Mouse (Mus musculus): Measurements from ENCODE around the gene Hspb1. TPM values are rescaled to one million over a fixed set of nuclear protein-coding genes. Genes with fewer than 3 reads are reported as not detected.

The Hspb1 gene
- polyA plus RNA-seq, 1 experiment from 2014 or later = 23.9 TPM

DNA sequence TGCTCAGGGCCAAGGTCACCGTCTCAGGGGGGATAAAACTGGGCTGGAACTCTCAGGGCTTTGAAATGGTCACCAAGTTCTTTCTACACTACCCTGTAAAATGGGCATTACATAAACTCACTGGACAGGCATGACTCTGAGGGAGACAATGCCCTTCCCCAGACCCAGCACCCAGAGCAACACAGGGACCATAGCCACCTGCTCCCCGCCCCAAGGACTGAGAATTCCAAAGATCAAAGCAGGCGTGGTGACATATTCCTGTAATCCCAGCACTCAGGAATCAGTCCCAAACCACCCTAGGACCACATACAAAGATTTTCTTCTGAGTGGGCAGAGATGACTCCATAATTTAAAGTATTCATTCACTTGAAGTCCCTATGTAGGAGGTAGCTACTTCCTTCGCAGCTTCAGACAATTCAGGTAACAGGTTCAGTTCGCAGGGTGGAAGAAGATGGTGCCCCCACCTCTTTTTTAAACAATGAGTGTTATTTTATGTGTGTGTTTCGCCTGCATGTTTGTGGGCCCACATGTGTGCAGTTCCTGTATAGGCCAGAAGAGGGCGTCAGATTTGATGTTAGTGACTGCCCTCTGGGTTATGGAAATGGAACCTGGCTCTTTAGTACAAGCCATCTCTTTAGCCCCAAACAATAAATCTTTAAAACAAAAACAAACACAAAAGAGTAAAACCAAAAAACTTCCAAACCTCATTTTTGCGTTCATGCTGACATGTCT is 29.8 kb downstream of the Hspb1 start:
- H3K27me3 ChIP-seq = no peaks in the 10 kb centered on the region
- WGBS = 91% methylated on average over 8 of the region's 8 CpGs
- no peaks in the 10 kb centered on the region for H3K9me3 ChIP-seq (replicated peaks)

DNA sequence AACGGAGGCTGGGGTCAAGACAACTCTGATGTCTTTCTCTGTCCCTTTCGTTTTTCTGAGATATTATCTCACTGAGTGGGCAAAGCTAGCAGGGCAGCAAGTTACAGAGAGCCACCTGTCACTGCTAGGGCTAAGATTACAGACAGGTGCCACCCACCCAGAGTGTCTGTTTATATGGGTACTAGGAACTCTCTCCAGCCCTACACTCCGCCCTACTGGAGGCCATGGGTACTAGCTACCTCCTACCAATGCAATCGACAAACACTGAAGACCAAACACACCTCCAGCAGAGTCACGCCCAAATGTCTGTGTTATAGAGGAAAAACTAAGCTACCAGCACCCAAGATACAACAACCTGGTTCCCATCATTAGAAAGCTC is 30.3 kb downstream of the Hspb1 start:
- H3K4me3 ChIP-seq = no peak overlapping the region
- H3K36me3 ChIP-seq = peaks cover 85% of the 10 kb centered on the region
- H3K27ac ChIP-seq = no peak overlapping the region
- no peaks in the 10 kb centered on the region for H3K9me3 ChIP-seq (replicated peaks)
- no peak overlapping the region for H3K9ac ChIP-seq
- WGBS = 94% methylated on average over 5 of the region's 5 CpGs
- H3K4me1 ChIP-seq = no peaks in the 10 kb centered on the region; the same call in 1 of the 2 replicates
- no peaks in the 10 kb centered on the region for H3K27me3 ChIP-seq
- ATAC-seq (ENCODE audit: low FRiP score) = no peak
- no peak overlapping the region for H3K4me2 ChIP-seq (replicated peaks)

More for the DNA sequence above, 29.8 kb downstream of the Hspb1 start:
- no peak overlapping the region for H3K4me2 ChIP-seq (replicated peaks)
- no peak for ATAC-seq (ENCODE audit: low FRiP score)
- no peak overlapping the region for H3K27ac ChIP-seq
- H3K4me3 ChIP-seq = no peak overlapping the region
- no peak overlapping the region for H3K9ac ChIP-seq
- no peaks in the 10 kb centered on the region; the same call in 1 of the 2 replicates for H3K4me1 ChIP-seq
- peaks cover 85% of the 10 kb centered on the region for H3K36me3 ChIP-seq

DNA sequence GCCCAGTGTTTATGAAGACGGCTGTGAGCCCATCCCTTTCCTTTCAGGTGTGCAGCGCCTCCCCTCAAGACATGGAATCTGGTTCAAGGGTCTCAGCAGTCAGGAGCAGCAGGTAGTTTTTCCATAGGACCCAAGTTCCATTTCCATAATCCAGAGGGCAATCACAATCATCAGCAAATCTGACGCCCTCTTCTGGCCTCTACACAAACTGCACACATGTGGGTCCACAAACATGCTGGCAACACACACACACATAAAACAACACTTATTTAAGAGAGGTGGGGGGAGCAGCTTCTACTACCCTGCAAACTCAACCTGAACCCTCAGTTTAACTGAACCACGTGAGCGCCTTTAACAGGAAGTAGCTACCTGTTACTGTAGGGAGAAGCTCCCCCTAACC is 30.9 kb downstream of the Hspb1 start:
- Histone ChIP-seq H3K4me3 (no peak overlapping the region), H3K36me3 (peaks cover 85% of the 10 kb centered on the region), H3K27ac (no peak overlapping the region), H3K27me3 (no peaks in the 10 kb centered on the region), H3K9ac (no peak overlapping the region), H3K9me3 (replicated peaks) (no peaks in the 10 kb centered on the region), H3K4me1 (no peaks in the 10 kb centered on the region; the same call in 1 of the 2 replicates), H3K4me2 (replicated peaks) (no peak overlapping the region)
- 97% methylated on average over 5 of the region's 5 CpGs for WGBS
- ATAC-seq (ENCODE audit: low FRiP score) = no peak

DNA sequence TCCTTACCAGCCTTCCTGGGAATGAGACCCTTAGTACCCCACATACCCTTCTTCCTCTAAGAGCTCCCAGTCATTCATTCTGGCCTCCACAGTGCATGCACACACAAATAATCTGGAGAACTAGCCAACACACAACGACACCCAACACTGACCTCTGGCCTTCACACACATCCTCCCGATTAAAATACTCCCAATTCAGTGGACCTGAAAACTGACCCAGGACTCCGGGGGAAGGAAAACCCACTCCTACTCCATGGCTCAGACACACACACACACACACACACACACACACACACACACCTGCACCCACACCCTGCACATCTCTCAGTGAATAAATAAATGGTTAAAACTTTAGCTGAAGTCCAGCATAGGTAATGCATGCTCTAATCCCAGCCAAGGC is 32.2 kb downstream of the Hspb1 start:
- ATAC-seq (ENCODE audit: low FRiP score) = no peak
- no peak overlapping the region for H3K4me3 ChIP-seq
- no peak overlapping the region for H3K27ac ChIP-seq
- no peak overlapping the region for H3K9ac ChIP-seq
- 0 out of 2 replicates have a peak, but pooled peaks cover 5% of the 10 kb centered on the region for H3K4me1 ChIP-seq
- no peak overlapping the region for H3K4me2 ChIP-seq (replicated peaks)
- H3K27me3 ChIP-seq = no peaks in the 10 kb centered on the region
- no peaks in the 10 kb centered on the region for H3K9me3 ChIP-seq (replicated peaks)
- H3K36me3 ChIP-seq = peaks cover 86% of the 10 kb centered on the region
- WGBS = 91% methylated on average over 3 of the region's 3 CpGs

DNA sequence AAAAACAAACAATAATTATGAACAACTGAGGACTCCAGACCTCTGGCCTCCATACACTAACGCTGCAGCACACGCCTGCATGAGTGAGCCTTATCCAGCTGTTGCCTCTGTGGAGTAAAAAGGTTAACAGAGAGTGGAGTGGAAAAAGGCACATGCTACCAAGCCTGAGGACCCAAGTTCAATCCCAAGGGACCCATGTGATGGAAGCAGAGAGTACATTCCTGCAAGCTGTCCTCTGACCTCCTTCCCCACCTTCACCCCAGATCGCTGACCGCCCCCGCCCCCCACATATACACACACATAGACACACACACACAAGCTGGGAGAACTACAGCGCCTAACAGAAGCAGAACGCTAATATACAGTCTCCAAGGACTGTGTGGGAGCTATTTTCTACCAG is 36.2 kb downstream of the Hspb1 start:
- no peak for ATAC-seq (ENCODE audit: low FRiP score)

DNA sequence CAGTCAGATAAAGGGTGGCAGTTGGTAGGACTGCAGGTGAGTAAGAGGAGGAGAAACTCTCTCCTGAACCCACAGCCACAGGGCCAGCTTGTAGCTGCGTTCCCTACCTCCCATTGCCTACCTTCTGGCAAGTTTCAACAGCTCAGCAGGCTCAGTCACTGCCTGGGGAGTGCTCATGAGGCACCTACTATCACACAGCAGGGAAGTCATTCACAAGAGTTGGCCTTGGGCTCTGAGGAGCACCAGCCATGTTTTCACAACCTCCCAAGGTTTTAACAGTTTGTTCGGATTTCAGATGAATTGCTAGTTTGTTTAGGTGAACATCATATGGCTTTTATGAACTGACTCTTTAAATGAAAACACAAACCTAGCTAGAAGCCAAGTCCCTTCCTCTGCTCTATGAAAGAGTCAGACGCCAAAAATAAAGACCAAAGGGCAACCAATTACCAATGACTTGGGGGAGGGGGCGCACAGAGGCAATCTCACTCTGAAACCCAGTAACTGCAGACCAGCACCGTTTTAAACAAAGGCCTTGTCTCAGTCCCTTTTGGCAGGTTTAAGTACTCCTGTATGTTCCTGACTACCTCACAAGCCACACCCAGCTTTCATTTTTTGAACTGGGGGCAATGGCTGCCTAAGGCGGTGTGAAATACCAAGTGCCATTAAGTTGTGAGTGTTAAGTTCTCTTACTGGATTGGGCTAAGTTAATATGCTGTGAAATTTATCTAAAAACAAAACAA is 42.1 kb downstream of the Hspb1 start:
- Histone ChIP-seq H3K4me1 (peaks cover 39% of the 10 kb centered on the region), H3K4me2 (replicated peaks) (no peak overlapping the region), H3K27ac (no peak overlapping the region), H3K9me3 (replicated peaks) (no peaks in the 10 kb centered on the region), H3K27me3 (no peaks in the 10 kb centered on the region), H3K9ac (no peak overlapping the region), H3K36me3 (peaks cover 60% of the 10 kb centered on the region), H3K4me3 (no peak overlapping the region)
- ATAC-seq (ENCODE audit: low FRiP score) = no peak
- WGBS = 75% methylated on average over 6 of the region's 6 CpGs

More for the DNA sequence above, 36.2 kb downstream of the Hspb1 start:
- Histone ChIP-seq H3K27me3 (no peaks in the 10 kb centered on the region), H3K9ac (no peak overlapping the region), H3K9me3 (replicated peaks) (no peaks in the 10 kb centered on the region), H3K4me1 (peaks cover 11% of the 10 kb centered on the region; the same call in 1 of the 2 replicates), H3K4me3 (no peak overlapping the region), H3K36me3 (peaks cover 85% of the 10 kb centered on the region), H3K27ac (no peak overlapping the region), H3K4me2 (replicated peaks) (no peak overlapping the region)
- WGBS = 96% methylated on average over 7 of the region's 7 CpGs

DNA sequence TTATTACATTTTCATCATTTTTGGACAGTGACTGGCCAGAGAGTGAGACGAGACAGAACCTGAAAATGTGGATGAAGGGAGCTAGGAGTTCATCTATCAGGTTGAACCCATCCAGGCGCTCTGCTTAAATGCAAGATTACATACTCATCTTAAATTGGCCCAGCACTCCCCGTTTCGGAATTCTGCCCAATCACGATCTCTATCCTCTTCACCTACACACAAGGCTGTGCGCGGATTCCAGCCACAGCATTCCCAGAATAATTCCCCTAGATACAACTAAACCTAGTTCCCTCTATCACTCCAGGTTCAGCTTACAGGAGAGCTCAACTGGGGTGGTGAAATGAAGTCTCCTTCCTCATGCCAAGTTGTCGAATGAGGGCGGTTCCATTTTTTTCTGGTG is 43.8 kb downstream of the Hspb1 start:
- H3K36me3 ChIP-seq = peaks cover 51% of the 10 kb centered on the region
- H3K4me3 ChIP-seq = peak overlapping the region; percentile 88; the same call in 1 of the 2 replicates
- H3K9me3 ChIP-seq (replicated peaks) = no peaks in the 10 kb centered on the region
- no peak overlapping the region for H3K27ac ChIP-seq
- no peaks in the 10 kb centered on the region for H3K27me3 ChIP-seq
- peaks cover 39% of the 10 kb centered on the region for H3K4me1 ChIP-seq
- no peak overlapping the region for H3K9ac ChIP-seq
- ATAC-seq (ENCODE audit: low FRiP score) = no peak
- WGBS = 94% methylated on average over 9 of the region's 9 CpGs
- H3K4me2 ChIP-seq (replicated peaks) = peak overlapping the region; percentile 63

DNA sequence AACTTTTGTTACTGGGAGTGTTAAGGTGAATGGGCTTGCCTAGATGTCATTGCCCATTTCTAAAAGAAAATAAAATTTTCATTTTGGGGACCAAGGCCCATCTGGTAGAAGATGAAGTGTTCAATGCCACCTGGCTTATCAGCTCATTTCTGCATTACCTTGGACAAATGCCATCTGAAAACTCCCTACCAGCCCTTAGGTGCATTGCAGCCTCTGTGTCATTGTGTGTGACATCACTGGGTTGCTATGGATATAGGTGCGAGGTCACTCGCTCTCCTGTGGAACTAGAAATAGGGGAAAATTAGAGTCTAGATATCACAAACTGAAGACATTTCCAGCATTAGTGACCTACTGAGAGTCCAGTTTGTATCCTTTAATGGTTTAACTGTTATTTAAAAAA is 44.6 kb downstream of the Hspb1 start:
- peaks cover 39% of the 10 kb centered on the region for H3K4me1 ChIP-seq
- 76% methylated on average over 2 of the region's 2 CpGs for WGBS

DNA sequence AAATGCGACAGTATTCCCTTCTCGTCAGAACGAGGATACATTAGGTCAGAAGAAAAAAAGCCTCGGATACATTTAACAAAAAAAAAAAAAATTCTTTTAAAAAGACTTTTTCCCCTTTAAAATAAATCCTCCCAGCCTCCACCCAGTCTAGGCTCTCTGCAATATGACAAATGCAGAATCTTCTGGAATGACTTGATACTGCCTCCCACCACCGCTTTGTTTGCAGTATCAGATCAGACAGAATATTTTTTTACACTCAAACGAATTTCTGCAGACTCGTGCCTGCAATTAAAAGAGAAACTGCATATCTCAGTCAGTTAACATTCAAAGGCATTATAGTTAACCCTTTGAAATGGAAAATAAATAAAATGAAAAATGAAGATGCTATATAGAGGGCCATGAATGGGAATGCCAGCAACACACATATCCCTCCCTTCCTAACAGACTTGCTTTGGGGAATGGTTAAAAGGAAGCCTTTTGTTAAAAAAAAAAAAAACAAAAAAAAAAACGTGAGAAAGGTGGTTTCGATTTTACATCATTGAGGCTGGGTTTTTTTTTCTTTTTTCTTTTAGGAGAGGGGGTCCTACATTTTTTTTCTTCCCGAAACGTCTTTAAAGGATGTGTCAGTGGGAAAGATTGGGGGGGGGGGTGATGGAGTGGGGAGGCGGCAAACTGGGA is 45.6 kb downstream of the Hspb1 start:
- no peak for ATAC-seq (ENCODE audit: low FRiP score)

More for the DNA sequence above, 44.6 kb downstream of the Hspb1 start:
- no peak overlapping the region for H3K9ac ChIP-seq
- H3K4me2 ChIP-seq (replicated peaks) = peak overlapping the region; percentile 63
- H3K36me3 ChIP-seq = peaks cover 43% of the 10 kb centered on the region
- ATAC-seq (ENCODE audit: low FRiP score) = no peak
- H3K4me3 ChIP-seq = peak overlapping the region; percentile 88
- H3K27ac ChIP-seq = no peak overlapping the region
- no peaks in the 10 kb centered on the region for H3K9me3 ChIP-seq (replicated peaks)
- no peaks in the 10 kb centered on the region for H3K27me3 ChIP-seq

DNA sequence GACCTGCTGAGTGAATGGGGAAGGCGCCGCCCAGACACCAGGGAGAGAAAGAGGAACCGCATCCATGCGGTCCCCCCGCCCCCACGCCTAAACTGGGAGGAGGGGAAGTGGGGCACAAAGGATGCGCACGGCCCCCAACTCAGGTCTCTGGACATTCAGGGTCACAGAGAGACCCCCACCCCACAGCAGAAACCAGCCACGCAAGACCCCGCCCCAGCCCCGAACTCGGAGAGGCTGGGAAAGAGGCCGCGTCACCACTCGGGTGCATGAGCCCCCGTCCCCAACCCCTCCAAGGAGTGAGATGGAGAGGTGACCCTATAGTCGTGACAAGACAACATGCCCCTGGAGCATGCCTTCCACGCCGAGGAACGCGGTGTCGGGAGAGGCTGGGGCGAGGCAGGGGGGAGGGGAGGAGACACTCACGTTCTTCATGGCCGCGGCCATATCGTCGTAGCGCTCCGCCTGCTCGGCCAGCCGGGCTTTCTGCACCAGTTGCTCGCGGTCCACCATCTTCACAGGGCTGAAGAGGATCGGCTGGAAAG is 46.3 kb downstream of the Hspb1 start:
- Histone ChIP-seq H3K27me3 (no peaks in the 10 kb centered on the region), H3K4me1 (peaks cover 39% of the 10 kb centered on the region), H3K27ac (peak overlapping the region; percentile 96), H3K9ac (peak overlapping the region; percentile 95), H3K9me3 (replicated peaks) (no peaks in the 10 kb centered on the region), H3K4me3 (peak overlapping the region; percentile 88), H3K36me3 (peaks cover 31% of the 10 kb centered on the region), H3K4me2 (replicated peaks) (peak overlapping the region; percentile 63)
- ATAC-seq (ENCODE audit: low FRiP score) = peak; percentile 73
- under 1% methylated on average over 35 of the region's 35 CpGs for WGBS

More for the DNA sequence above, 45.6 kb downstream of the Hspb1 start:
- WGBS = 16% methylated on average over 12 of the region's 12 CpGs
- Histone ChIP-seq H3K4me3 (peak overlapping the region; percentile 88), H3K9ac (peak overlapping the region; percentile 95), H3K9me3 (replicated peaks) (no peaks in the 10 kb centered on the region), H3K27ac (peak overlapping the region; percentile 96), H3K4me1 (peaks cover 39% of the 10 kb centered on the region), H3K4me2 (replicated peaks) (peak overlapping the region; percentile 63), H3K27me3 (no peaks in the 10 kb centered on the region), H3K36me3 (peaks cover 35% of the 10 kb centered on the region)

DNA sequence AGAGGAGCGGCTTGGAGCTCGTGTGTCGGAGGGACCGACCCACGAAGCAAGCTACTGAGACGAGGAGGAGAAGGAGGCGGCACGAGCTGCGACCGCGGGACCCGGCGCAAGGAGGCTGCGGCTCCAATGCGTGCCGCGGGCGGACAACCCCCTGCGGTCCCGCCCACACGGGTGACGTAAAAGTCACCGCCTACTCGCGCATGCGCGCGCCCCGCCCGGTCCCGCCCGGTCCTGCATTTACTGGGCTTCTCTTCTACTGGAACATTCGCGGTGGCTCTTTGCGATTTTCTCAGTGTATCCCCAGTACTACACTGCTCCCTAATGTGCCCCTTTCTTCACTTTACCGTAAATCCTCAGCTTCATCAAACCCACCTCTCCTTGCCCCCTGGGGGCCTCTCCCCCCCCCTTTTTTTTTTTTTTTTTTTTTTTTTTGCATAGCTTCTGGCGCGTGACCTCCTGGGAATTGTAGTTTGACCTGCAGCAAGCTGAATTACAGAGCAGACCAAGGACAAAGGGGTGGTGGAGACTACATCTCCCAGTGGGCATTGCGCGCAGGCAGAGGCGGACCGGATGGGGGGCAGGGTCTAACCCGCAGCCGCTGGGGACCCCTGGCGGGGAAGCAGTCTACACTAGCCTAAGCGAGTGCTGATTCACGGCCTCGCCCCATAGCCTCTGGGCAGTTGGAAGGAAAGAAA is 46.9 kb downstream of the Hspb1 start, which contains the start of gene Ywhag:
Gene Ywhag, minus strand, starts transcription at position 136 of the 695 bp plus-strand sequence.
- Histone ChIP-seq H3K4me1 (peaks cover 37% of the 10 kb centered on the region), H3K27ac (peak within 1 kb of the TSS; percentile 96), H3K27me3 (no peaks in the 10 kb centered on the region), H3K4me3 (peak within 1 kb of the TSS; percentile 88), H3K9me3 (replicated peaks) (no peaks in the 10 kb centered on the region), H3K4me2 (replicated peaks) (peak within 1 kb of the TSS; percentile 63), H3K9ac (peak within 1 kb of the TSS; percentile 95), H3K36me3 (peaks cover 25% of the 10 kb centered on the region)
- WGBS = under 1% methylated on average over 45 of the region's 48 CpGs
- ATAC-seq (ENCODE audit: low FRiP score) = peak; percentile 96

Measured in hindbrain, embryonic 12.5 days (tissue).